Mouse (Mus musculus) hindbrain, embryonic 10.5 days (tissue): Measurements from ENCODE around the gene Krit1. TPM values are rescaled to one million over a fixed set of nuclear protein-coding genes. Genes with fewer than 3 reads are reported as not detected.
"Not testable (repeated sequence)": the region's sequence is repeated elsewhere in the genome, so short reads cannot be mapped to it uniquely, and the experiment has no call there.

Experiments used
- DNase-seq: peaks from one replicate; pipeline ENCODE4 v3.0.0-alpha.2; 2017; ENCODE audit warnings: low spot score
- H3K27ac ChIP-seq: fragments of 300-500 bp; sonication (generic); 2 replicates; pipeline ENCODE4 v1.5.1; 2016; ENCODE audit warnings: mild to moderate bottlenecking, moderate library complexity
- H3K27me3 ChIP-seq: fragments of 300-500 bp; sonication (generic); 2 replicates; pipeline ENCODE4 v1.6.1; 2016; ENCODE audit warnings: mild to moderate bottlenecking; ENCODE audit not compliant: poor library complexity, insufficient read depth, severe bottlenecking
- H3K36me3 ChIP-seq: fragments of 300-500 bp; sonication (generic); 2 replicates; pipeline ENCODE4 v1.6.1; 2016; ENCODE audit warnings: mild to moderate bottlenecking, moderate library complexity
- H3K4me1 ChIP-seq: fragments of 300-500 bp; sonication (generic); replicated peaks from 2 replicates; pipeline ENCODE4 v1.6.1; 2016; ENCODE audit warnings: mild to moderate bottlenecking
- H3K4me3 ChIP-seq: fragments of 300-500 bp; sonication (generic); 2 replicates; pipeline ENCODE4 v1.5.1; 2016; ENCODE audit warnings: mild to moderate bottlenecking, moderate library complexity
- H3K9me3 ChIP-seq: fragments of 300-500 bp; sonication (generic); 2 replicates; pipeline ENCODE4 v1.6.1; 2016; ENCODE audit warnings: mild to moderate bottlenecking, moderate library complexity
- WGBS: fragments of 180-500 bp; shearing (Covaris S2); methylation state at CpG from one replicate; pipeline ENCODE4 v1.1.7; 2016; 5-methylcytosine and 5-hydroxymethylcytosine counted together
- polyA plus RNA-seq: library from polyadenylated mRNA; unstranded; fragments of >200 nt; fragmentation: Nextera tagmentation; extraction: Ambion mirVana; gene quantifications from 2 replicates; pipeline ENCODE4 v1.2.1, GENCODE M21; 2016

Gene Krit1
- polyA plus RNA-seq, 1 experiment from 2014 or later: 58.4 TPM

DNA sequence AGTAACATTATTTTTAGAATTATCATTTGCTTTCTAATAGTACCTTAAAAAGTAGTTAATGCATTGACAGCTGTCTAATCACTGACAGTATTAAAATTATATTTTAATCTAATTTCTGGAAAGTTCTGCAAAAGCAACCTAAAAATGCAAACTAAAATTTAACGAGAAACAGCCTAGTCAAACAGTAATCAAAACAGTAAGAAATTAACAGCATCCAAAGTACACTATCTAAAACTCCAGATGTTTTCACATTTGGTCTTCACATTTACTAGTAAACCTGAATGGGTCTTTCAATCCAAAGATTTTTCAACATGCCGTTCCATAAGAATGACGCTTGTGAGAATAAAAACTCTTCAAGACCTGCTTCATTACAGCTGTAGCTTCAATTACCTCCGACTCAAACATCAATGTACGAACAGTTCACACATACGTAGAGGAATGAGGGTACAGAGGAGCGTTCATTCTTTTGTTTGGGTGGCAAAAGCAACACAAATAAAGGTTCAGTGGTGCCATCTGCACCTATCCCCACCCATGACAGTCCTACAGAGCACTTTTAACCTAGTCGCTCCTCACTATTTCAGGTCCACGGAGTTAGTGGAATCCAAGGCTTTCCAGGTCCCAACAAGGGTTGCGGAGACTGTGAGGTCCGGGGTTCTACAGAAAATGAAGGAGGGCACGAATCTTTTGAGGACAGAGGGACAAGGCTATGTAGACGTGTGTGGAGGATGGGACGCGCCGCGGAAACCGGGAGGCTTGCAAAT, 1.1 kb upstream of the Krit1 start:
- peak overlapping the region; percentile 94 for H3K27ac ChIP-seq
- no peak for DNase-seq
- peaks cover 28% of the 10 kb centered on the region for H3K4me1 ChIP-seq
- 8% methylated on average over 18 of the region's 18 CpGs for WGBS
- H3K4me3 ChIP-seq: peak overlapping the region; percentile 87
- H3K27me3 ChIP-seq: no peaks in the 10 kb centered on the region
- H3K9me3 ChIP-seq: no peaks in the 10 kb centered on the region
- no peaks in the 10 kb centered on the region for H3K36me3 ChIP-seq

DNA sequence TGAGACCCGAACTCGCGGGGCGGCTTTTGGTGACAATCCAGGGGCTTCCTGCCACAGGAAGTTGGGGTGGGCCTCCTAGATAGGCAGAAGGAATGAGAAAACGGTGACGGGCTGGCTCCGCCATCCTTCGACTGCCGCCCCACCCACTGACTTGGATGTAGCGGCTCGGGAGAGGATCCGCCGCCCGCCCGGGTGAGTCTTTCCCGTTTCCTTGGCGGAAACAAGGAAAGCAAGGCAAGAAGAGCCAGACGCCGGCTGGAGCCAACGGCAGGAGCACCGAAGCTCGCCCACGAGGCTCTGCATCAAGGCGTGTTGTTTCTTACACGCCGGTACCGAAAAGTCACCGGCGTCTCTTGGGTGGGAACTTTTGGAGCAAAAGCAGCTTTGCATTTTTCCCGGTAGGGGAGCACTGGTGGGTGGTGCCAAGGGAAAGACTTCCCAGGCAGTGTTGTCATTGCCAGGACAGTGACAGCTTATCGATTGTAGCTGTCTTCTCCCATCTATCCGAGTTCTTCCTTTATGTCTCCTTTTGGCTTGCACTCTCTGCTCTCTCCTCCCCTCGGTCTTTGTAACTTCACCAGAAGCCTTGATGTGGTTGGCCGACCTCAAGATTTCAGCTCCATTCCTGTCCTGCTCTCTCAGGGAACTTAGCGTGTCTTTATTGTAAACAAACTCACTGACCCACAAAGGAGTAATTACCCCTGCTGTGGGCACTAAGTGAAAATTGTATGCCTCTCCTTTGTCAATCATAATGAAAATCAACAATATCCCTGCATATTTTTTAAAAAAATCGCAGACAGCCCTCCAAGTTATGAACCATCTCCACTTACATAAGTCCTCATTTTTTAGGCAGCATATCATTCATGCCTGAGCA, 545 bp downstream of the Krit1 start:
- Histone ChIP-seq H3K9me3 (no peaks in the 10 kb centered on the region), H3K27ac (peak overlapping the region; percentile 94), H3K27me3 (no peaks in the 10 kb centered on the region), H3K36me3 (peaks cover 3% of the 10 kb centered on the region; the same call in 1 of the 2 replicates), H3K4me3 (peak overlapping the region; percentile 87), H3K4me1 (peaks cover 28% of the 10 kb centered on the region)
- DNase-seq: no peak
- under 1% methylated on average over 36 of the region's 36 CpGs for WGBS

DNA sequence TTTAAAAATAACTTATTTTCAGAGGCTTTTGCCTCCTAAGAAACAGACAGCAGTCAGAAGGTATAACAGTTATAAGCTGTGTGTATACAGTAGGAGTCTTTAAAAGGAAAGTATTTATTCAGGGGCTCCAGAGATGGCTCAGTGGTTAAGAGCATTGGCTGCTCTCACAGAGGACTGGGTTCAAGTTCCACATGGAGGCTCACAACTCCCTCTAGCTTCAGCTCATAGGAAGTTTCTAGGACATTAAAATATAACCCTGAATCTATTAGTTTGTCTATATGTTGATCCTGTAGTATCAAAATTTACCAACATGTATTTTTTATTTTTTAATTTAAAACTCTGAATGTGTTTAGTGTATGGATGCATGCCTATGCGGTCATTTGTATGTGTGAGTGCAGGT, 5.5 kb downstream of the Krit1 start:
- Histone ChIP-seq H3K36me3 (peaks cover 43% of the 10 kb centered on the region), H3K4me3 (no peak overlapping the region), H3K9me3 (no peaks in the 10 kb centered on the region), H3K4me1 (peaks cover 13% of the 10 kb centered on the region), H3K27me3 (no peaks in the 10 kb centered on the region), H3K27ac (no peak overlapping the region)
- no peak for DNase-seq
- 96% methylated on average over 1 of the region's 1 CpGs for WGBS

DNA sequence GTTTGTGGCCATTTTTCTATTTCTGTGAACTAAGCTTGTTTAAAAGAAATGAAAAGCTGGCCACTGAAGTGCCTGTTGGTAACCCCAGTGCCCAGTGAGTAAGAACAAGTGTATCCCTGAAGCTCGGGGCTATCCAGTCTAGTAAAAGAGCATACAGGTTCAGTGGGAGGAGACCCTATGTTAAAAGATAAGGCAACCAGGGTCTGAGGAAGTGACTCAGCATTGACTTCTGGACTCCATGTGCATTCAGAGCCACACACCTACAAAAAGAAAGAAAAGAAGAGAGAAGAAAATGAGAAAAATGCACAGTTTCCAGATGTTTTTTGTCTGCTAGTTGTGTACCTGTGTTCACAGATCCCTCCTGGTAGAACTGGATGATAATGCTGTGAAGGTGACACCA, 31.1 kb downstream of the Krit1 start:
- H3K36me3 ChIP-seq: peaks cover 77% of the 10 kb centered on the region
- H3K9me3 ChIP-seq: peaks cover 10% of the 10 kb centered on the region

DNA sequence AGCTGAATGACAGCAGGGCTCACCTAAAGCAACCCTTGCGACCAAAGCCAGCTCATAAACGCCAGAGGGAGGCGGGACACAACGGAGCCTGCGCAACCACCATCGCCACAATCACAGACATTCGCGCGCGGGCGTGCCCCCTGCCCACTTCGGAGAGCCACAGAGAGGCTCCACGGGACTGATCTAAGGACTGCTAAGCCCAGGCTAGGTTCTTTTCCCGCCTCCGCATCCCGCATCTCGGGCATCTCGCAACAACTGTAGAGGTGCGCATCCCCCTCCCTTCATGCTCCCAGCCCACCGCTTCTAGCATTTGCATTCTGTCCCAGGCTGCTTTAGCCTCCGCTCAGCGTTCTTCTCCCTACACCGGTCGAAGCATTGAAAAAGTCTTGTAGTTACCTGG, 42.0 kb downstream of the Krit1 start, which contains the start of gene Lrrd1:
Lrrd1 (plus strand) TSS at position 148 of the 400 bp plus-strand sequence.
- peaks cover 5% of the 10 kb centered on the region for H3K4me1 ChIP-seq
- no peaks in the 10 kb centered on the region for H3K27me3 ChIP-seq
- DNase-seq: peak; percentile 17
- no peak within 1 kb of the TSS for H3K27ac ChIP-seq
- H3K4me3 ChIP-seq: peak within 1 kb of the TSS; percentile 54
- 5% methylated on average over 24 of the region's 24 CpGs for WGBS
- peaks cover 29% of the 10 kb centered on the region for H3K36me3 ChIP-seq
- H3K9me3 ChIP-seq: no peaks in the 10 kb centered on the region

More for the DNA sequence above, 31.1 kb downstream of the Krit1 start:
- no peaks in the 10 kb centered on the region for H3K27me3 ChIP-seq
- H3K27ac ChIP-seq: no peak overlapping the region
- H3K4me1 ChIP-seq: no peaks in the 10 kb centered on the region
- DNase-seq: no peak
- 84% methylated on average over 1 of the region's 1 CpGs for WGBS
- no peak overlapping the region for H3K4me3 ChIP-seq

DNA sequence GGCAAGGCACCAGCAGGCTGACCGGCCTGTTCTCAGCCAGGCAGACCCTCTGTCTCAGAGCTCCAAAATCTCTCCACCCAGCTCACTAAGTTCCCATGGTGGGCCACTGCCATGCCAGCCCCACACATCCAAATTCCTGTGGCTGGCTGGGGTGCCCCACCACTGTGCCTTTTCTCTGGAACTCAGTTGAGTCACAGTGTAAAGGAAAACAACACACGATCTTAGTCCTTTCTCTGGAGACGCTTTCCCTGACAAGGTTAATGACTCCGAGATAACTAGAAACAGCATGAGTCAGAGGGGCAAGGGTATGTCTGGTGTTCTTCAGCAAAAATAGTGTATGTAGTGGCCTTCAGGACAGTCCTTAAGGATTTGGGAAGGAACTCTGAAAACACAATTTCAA, 67.2 kb downstream of the Krit1 start:
- H3K36me3 ChIP-seq: no peaks in the 10 kb centered on the region
- no peak for DNase-seq
- 81% methylated on average over 4 of the region's 4 CpGs for WGBS

DNA sequence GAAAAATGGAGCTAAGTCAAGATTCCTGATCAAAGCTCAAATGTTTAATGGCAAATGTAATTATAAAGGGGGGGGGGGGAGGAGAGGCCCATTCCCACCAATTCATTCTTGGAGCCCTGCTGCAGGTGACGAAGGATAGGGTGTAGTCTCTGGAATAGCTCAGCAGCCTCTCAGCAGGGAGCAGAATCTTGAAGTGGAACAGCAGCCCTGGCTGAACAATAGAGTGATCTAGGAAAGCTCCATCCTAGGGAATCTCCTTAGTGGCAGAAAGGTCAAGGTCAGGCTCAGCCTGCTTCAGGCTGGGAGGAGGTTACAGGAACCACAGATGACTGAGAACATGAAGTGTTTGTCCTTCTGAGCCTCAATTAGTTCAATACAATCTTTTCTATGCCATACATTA, 69.4 kb downstream of the Krit1 start:
- H3K4me3 ChIP-seq: no peak overlapping the region
- H3K9me3 ChIP-seq: no peaks in the 10 kb centered on the region
- no peaks in the 10 kb centered on the region for H3K27me3 ChIP-seq
- peaks cover 3% of the 10 kb centered on the region; the same call in 1 of the 2 replicates for H3K4me1 ChIP-seq
- DNase-seq: peak; percentile 3
- WGBS: 35% methylated on average over 1 of the region's 1 CpGs
- no peaks in the 10 kb centered on the region for H3K36me3 ChIP-seq
- H3K27ac ChIP-seq: no peak overlapping the region

More for the DNA sequence above, 67.2 kb downstream of the Krit1 start:
- no peak overlapping the region for H3K4me3 ChIP-seq
- H3K27ac ChIP-seq: no peak overlapping the region
- H3K9me3 ChIP-seq: no peaks in the 10 kb centered on the region
- no peaks in the 10 kb centered on the region for H3K27me3 ChIP-seq
- H3K4me1 ChIP-seq: peaks cover 3% of the 10 kb centered on the region; the same call in 1 of the 2 replicates

DNA sequence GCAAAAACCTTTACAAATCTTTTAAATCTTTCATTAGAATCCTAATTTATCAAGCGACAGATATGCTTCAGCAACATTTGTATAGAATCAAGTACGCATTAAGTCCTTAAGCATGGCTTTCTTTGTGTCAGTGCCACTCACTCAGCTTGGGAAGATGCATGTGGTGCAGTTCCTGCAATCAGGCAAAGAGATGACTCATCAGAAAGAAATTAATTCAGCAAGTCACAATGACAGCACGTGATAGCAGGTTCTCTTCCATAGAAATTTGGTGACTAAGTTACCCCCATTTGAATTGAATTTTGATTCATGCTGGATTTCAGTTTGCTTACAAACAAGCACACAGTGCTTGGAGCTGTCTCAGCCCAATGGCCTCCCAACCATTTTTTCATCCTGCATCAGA, 70.5 kb downstream of the Krit1 start:
- Histone ChIP-seq H3K4me3 (no peak overlapping the region), H3K27me3 (no peaks in the 10 kb centered on the region), H3K9me3 (no peaks in the 10 kb centered on the region), H3K36me3 (no peaks in the 10 kb centered on the region), H3K27ac (no peak overlapping the region), H3K4me1 (peaks cover 3% of the 10 kb centered on the region; the same call in 1 of the 2 replicates)
- WGBS: 82% methylated on average over 3 of the region's 3 CpGs
- DNase-seq: no peak

DNA sequence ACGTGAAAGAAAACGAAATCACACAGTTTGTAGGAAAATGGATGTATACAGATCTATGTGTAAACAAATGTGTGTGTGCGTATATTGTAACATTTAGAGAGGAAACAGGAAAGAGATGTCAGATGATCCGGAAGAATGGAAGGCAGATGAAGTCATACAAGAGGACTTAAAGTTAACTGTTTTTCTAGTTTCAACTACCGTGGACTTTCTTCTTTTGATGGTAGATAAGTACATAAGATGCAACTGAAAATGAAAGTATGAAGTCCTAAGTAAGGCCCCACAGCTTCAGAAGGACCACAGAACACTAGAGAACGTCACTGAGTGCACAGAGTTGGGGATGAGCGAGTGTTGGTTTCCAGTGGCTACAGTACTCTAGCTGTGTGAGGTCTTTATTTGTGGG, 83.9 kb downstream of the Krit1 start:
- H3K4me3 ChIP-seq, H3K9me3 ChIP-seq, H3K4me1 ChIP-seq, DNase-seq, H3K36me3 ChIP-seq, H3K27me3 ChIP-seq, H3K27ac ChIP-seq: not testable (repeated sequence)
- 89% methylated on average over 7 of the region's 7 CpGs for WGBS

DNA sequence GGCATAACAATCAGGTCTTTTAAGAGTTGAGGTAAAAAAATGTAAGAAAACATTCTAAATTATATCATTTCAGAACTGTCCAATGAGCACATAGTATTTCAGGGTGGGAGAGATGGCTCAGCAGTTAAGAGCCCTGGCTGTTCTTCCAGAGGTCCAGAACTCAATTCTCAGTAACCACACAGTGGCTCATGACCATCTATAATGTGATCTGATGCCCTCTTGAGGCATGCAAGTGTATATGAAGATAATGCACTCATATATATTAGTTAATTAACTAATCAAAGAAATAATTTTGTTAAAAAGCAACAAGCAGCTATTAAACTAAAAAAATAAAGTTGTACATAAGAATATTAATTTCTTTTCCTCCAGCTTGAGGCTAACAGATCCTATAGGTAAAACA, 86.2 kb downstream of the Krit1 start:
- Histone ChIP-seq H3K4me3 (no peak overlapping the region), H3K27me3 (no peaks in the 10 kb centered on the region), H3K9me3 (no peaks in the 10 kb centered on the region), H3K27ac (no peak overlapping the region), H3K4me1 (peaks cover 7% of the 10 kb centered on the region), H3K36me3 (no peaks in the 10 kb centered on the region)
- DNase-seq: no peak

DNA sequence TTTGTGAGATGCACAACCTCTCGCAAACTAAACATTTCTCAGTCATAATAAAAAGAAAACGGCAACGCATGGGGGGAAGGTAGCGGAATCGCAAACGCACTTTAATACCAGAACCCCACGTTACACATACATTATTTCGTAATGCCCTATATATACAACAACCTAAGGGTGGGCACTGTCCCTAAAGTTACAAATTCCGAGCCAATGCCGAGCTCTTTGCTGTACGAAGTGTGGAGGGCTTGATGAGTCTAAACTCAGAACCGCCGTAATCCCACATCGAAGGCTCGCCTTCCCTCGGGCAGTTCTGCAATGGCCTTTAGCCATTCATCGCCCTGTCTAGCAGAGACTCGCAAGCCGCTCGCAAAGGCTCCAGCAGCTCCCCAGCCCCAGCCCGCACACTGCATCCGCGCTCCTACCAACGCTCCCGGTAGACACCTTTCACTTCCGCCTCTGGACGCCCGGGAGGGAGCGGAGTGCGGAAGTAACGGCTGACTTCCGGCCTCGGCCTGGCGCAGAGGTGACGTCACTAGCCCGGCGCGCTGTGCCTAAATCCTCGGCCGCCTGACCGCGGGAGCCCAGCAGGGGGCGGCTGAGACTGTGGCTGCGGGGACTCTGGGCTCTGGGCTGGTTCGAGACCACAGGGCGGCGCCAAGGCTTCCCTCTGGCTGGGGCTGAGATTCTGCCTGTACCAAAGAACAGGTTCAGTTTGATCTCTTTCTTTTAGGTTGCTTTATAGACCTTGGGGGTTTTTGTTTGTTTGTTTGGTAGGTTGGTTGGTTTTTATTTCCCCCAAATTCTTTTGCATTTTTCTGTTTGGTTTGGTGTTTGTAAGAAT, 90.7 kb downstream of the Krit1 start, which contains the start of gene Mterf1a:
Mterf1a (minus strand) TSS at position 475 of the 835 bp plus-strand sequence.
- DNase-seq: peak; percentile 5
- 2% methylated on average over 11 of the region's 47 CpGs for WGBS
- H3K27ac ChIP-seq: peak within 1 kb of the TSS; percentile 29; the same call in 1 of the 2 replicates

DNA sequence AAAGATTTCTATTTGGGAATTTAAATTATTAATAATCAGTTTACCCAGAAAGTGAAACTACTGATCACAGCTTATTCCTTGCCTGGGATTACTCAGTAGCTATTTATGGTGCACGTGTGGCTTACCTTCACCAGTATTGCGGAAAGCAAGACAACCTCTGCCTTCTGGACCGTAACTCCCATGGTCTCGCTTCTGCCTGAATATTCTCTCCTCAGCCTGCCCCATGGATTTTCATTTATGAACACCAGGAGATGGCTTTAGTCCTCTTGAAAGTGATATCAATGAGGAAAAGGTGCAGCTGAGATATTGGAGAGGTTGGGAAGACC, 91.3 kb downstream of the Krit1 start:
- H3K4me1 ChIP-seq, DNase-seq, H3K27me3 ChIP-seq, H3K9me3 ChIP-seq, H3K27ac ChIP-seq, H3K36me3 ChIP-seq: not testable (repeated sequence)
- 95% methylated on average over 4 of the region's 4 CpGs for WGBS
- H3K4me3 ChIP-seq: peak overlapping the region; percentile 34; the same call in 1 of the 2 replicates

More for the DNA sequence above, 90.7 kb downstream of the Krit1 start, which contains the start of gene Mterf1a:
- not testable (repeated sequence) for H3K36me3 ChIP-seq, H3K4me1 ChIP-seq, H3K27me3 ChIP-seq, H3K9me3 ChIP-seq
- H3K4me3 ChIP-seq: peak within 1 kb of the TSS; percentile 57
